Mouse (Mus musculus) hindbrain, embryonic 14.5 days (tissue): ENCODE measurements around the gene Rnd3. TPM values are rescaled to one million over a fixed set of nuclear protein-coding genes. Genes with fewer than 3 reads are reported as not detected.
A peak's percentile ranks its signal among the peaks of the same experiment; 100 is the strongest.

Source experiments
- ATAC-seq: fragments of 200-750 bp; cut with Nextera tagmentation; 2 replicates; pipeline ENCODE4 v1.8.0; 2017; ENCODE audit warnings: moderate number of reproducible peaks, mild to moderate bottlenecking, moderate TSS enrichment, moderate library complexity; ENCODE audit not compliant: low FRiP score
- DNase-seq: peaks from one replicate; pipeline ENCODE4 v3.0.0-alpha.2; 2015; ENCODE audit warnings: low spot score
- H3K27ac ChIP-seq: fragments of 300-500 bp; sonication (generic); 2 replicates; pipeline ENCODE4 v1.5.1; 2014; ENCODE audit warnings: mild to moderate bottlenecking, moderate library complexity
- H3K27me3 ChIP-seq: fragments of 300-500 bp; sonication (generic); 2 replicates; pipeline ENCODE4 v1.6.1; 2014; ENCODE audit warnings: mild to moderate bottlenecking, low read length, mixed read lengths; ENCODE audit not compliant: control insufficient read depth, insufficient read depth
- H3K36me3 ChIP-seq: fragments of 300-500 bp; sonication (generic); replicated peaks from 2 replicates; pipeline ENCODE4 v1.6.1; 2014; ENCODE audit not compliant: control insufficient read depth, insufficient read depth
- H3K4me1 ChIP-seq: fragments of 300-500 bp; sonication (generic); replicated peaks from 2 replicates; pipeline ENCODE4 v1.6.1; 2014; ENCODE audit warnings: antibody characterized with exemption, low read length, mixed read lengths; ENCODE audit not compliant: control insufficient read depth, insufficient read depth
- H3K4me2 ChIP-seq: fragments of 300-500 bp; sonication (generic); replicated peaks from 2 replicates; pipeline ENCODE4 v1.6.1; 2014; ENCODE audit warnings: mild to moderate bottlenecking, moderate library complexity
- H3K4me3 ChIP-seq: fragments of 300-500 bp; sonication (generic); replicated peaks from 2 replicates; pipeline ENCODE4 v1.5.1; 2014; ENCODE audit warnings: mild to moderate bottlenecking, low read length
- H3K9ac ChIP-seq: fragments of 300-500 bp; sonication (generic); 2 replicates; pipeline ENCODE4 v1.6.1; 2014
- H3K9me3 ChIP-seq: fragments of 300-500 bp; sonication (generic); 2 replicates; pipeline ENCODE4 v1.6.1; 2016; ENCODE audit warnings: low read length; ENCODE audit not compliant: control insufficient read depth
- WGBS: fragments of 180-500 bp; shearing (Covaris S2); extraction: QIAGEN DNeasy Blood & Tissue Kit; methylation state at CpG from one replicate; pipeline ENCODE4 v1.1.7; 2014; 5-methylcytosine and 5-hydroxymethylcytosine counted together
- polyA plus RNA-seq: library from polyadenylated mRNA; unstranded; fragments of >200 nt; fragmentation: Nextera tagmentation; extraction: Ambion mirVana; gene quantifications from 2 replicates; pipeline ENCODE4 v1.2.1, GENCODE M21; 2014

The Rnd3 gene
- polyA plus RNA-seq, 1 experiment from 2014 or later = 125 TPM

GRCm38 (mm10) chr2:51148065-51148407 lies 875 bp downstream of the Rnd3 start:
- Histone ChIP-seq H3K27ac (peak overlapping the region; percentile 94), H3K9me3 (no peaks in the 10 kb centered on the region), H3K27me3 (no peaks in the 10 kb centered on the region), H3K4me3 (peak overlapping the region; percentile 92), H3K9ac (peak overlapping the region; percentile 99), H3K4me2 (peak overlapping the region; percentile 78), H3K36me3 (peaks cover 5% of the 10 kb centered on the region; the same call in 1 of the 2 replicates), H3K4me1 (peaks cover 22% of the 10 kb centered on the region)
- DNase-seq (no peak), ATAC-seq (no peak; the same call in 1 of the 2 replicates)
- WGBS = under 1% methylated on average over 20 of the region's 20 CpGs

DNA sequence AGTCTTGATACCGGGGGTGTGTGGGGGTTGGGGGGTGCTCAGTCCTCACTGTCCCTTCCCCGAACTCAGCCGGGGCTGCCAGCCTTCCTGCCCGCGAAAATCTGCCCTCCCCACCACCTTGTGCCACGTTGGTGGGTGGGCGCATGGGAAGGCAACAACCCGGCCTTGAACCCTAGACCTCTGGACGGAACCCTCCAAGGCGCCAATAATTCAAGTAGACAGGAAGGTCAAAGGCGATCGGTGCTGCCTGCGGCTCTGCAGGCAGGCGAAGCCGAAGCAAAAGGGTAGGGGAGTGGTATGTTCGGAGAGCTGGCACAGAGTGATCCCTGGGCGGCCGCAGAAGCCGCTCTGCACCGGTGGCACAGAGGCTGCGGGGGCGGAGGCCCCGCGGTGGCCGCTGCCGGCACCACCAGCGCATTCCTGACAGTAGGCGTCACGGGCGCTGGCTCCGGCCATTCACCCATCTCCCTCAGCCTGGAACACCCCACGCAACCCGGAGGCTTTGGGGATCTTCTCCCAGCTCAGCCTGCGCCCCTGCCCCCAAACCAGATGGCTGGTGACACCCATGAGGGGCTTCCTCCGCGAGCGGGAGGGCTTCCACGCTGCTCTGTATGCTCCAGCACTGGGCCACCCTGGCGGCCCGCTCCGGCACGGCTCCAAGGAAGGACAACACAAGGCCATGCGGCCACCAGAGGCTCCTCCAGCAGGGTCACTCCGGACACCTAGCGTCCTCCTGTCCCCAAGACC lies 1.4 kb downstream of the Rnd3 start:
- Histone ChIP-seq H3K4me3 (peak overlapping the region; percentile 92), H3K4me2 (peak overlapping the region; percentile 78), H3K9ac (peak overlapping the region; percentile 99), H3K4me1 (peaks cover 28% of the 10 kb centered on the region), H3K36me3 (peaks cover 7% of the 10 kb centered on the region; the same call in 1 of the 2 replicates), H3K27me3 (no peaks in the 10 kb centered on the region), H3K27ac (peak overlapping the region; percentile 94), H3K9me3 (no peaks in the 10 kb centered on the region)
- peak; percentile 62 for DNase-seq
- under 1% methylated on average over 45 of the region's 45 CpGs for WGBS
- peak; percentile 54 for ATAC-seq

DNA sequence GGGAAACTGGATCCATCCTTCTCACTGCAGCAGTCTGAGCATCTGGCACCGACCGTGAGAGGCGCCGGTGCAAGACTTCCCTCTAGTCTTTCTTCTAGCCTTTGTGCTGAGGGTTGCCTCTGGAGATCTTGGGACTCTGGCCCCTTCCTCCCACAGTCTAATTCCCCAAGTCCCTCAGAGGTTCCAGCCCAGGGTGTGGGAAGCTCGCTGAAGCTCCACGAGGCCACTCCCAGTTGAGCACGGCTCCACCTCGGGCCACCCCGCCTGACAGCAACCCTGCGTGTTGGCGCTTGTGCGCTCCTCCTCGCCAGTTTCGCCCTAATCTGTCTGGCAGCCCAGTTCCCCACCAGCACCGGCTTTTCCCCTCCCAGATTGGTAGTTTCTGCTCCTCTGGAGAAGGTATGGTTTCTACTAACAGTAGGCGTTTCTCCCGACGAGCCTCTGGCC lies 2.0 kb downstream of the Rnd3 start:
- ATAC-seq (peak; percentile 70), DNase-seq (peak; percentile 76)
- whole genome bisulfite sequencing = 0% methylated on average over 18 of the region's 18 CpGs
- Histone ChIP-seq H3K4me1 (peaks cover 34% of the 10 kb centered on the region), H3K27ac (peak overlapping the region; percentile 94), H3K4me2 (peak overlapping the region; percentile 78), H3K9ac (peak overlapping the region; percentile 99), H3K4me3 (peak overlapping the region; percentile 92), H3K36me3 (peaks cover 7% of the 10 kb centered on the region; the same call in 1 of the 2 replicates), H3K9me3 (no peaks in the 10 kb centered on the region), H3K27me3 (no peaks in the 10 kb centered on the region)

DNA sequence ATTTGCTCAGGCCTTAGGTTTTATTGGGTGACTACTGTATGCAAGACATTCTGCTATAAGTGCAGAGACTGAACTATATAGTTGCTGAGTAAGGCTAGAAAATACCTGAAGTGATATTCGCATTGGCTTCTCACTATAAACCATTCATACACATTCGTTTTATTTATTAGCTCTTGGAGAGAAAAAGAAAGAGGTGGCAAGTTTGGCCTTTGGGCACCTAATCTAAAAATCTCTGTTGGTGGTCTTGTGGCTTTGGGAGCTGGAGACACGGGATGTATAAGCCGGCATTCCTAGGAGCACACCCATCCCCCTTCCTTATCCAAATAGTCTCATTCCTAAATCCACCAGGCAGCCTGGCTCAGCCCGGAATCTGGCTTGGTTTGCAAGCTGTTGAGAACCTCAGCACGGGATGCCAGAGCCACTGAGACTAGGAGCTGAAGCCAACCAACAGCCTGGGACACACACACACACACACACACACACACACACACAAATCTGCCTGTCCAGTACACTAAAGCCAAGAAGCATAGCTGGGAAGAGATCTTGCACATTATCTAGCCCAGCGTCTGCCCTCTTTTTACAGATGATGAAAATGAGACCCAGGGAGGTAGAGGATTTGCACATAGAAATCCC lies 3.0 kb downstream of the Rnd3 start:
- peak overlapping the region; percentile 78 for H3K4me2 ChIP-seq
- H3K36me3 ChIP-seq = peaks cover 7% of the 10 kb centered on the region; the same call in 1 of the 2 replicates
- ATAC-seq (peak; percentile 15; the same call in 1 of the 2 replicates), DNase-seq (peak; percentile 70)
- H3K4me3 ChIP-seq = peak overlapping the region; percentile 92
- peak overlapping the region; percentile 99 for H3K9ac ChIP-seq
- H3K27me3 ChIP-seq = no peaks in the 10 kb centered on the region
- H3K4me1 ChIP-seq = peaks cover 43% of the 10 kb centered on the region
- no peaks in the 10 kb centered on the region for H3K9me3 ChIP-seq
- WGBS = 3% methylated on average over 7 of the region's 7 CpGs
- H3K27ac ChIP-seq = peak overlapping the region; percentile 94

DNA sequence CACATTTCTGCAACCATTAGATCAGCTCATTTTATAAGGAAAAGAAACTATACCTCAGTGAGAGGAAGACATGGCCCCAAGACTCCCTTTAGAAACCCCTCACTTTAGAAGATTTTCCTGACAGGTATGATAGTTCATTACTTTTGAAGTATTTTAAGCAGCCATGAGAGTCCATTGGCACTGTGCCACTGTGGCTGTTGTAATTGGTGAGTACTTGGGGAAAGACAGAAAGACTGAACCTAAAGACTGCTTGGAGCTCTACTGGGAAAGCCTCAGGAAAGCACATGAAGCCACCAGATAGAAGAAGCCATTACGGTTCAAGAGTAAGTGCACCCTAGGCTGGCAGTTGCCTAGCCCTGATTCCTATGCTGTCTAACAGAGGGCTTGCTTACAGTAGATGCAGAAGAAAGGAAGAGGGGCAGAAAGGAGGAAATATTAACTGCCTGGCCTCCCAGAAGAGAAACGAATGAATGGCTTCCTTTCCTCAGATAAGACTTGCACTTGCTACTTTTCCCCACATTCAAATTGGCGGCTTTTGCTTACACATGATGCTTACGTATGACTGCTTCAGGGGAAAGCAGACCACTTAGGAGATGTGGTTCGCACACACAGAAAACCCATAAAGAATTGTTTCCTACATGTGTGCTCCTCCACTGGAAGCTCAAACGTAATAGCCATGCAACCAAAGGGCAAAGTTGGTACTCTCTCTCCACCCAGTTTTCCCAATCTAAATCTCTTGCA lies 4.4 kb downstream of the Rnd3 start:
- 24% methylated on average over 6 of the region's 6 CpGs for WGBS
- H3K9me3 ChIP-seq = no peaks in the 10 kb centered on the region
- peak overlapping the region; percentile 92 for H3K4me3 ChIP-seq
- H3K9ac ChIP-seq = peak overlapping the region; percentile 57
- DNase-seq (no peak), ATAC-seq (no peak)
- H3K27me3 ChIP-seq = no peaks in the 10 kb centered on the region
- peaks cover 56% of the 10 kb centered on the region for H3K4me1 ChIP-seq
- H3K36me3 ChIP-seq = peaks cover 7% of the 10 kb centered on the region; the same call in 1 of the 2 replicates
- H3K4me2 ChIP-seq = peak overlapping the region; percentile 78
- peak overlapping the region; percentile 75 for H3K27ac ChIP-seq

DNA sequence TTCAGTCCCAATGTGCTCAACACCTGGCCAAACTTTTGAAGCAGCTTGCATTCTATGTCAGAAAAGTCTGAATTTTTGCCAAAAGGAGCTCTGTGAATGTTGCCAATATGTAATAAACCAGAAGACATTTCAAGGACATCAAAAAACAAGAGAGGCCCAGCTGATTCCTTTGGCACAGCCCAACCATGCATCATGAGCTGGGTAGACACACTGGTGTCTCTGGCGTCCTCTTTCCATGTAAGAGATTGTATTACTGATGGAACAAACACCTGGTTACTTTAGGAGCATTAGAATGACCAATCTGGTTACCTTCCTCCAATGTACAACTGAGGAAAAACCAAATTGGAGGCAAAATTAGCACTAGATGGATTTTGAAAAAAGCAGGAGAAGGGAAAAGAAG lies 6.5 kb downstream of the Rnd3 start:
- ATAC-seq (no peak), DNase-seq (no peak)
- H3K36me3 ChIP-seq = peaks cover 12% of the 10 kb centered on the region
- peak overlapping the region; percentile 84 for H3K27ac ChIP-seq
- H3K27me3 ChIP-seq = no peaks in the 10 kb centered on the region
- H3K4me1 ChIP-seq = peaks cover 73% of the 10 kb centered on the region
- WGBS = 21% methylated on average over 1 of the region's 1 CpGs
- H3K9ac ChIP-seq = peak overlapping the region; percentile 57; the same call in 1 of the 2 replicates
- H3K4me2 ChIP-seq = peak overlapping the region; percentile 78
- H3K4me3 ChIP-seq = peak overlapping the region; percentile 92
- H3K9me3 ChIP-seq = no peaks in the 10 kb centered on the region

GRCm38 (mm10) chr2:51141345-51141744 lies 7.6 kb downstream of the Rnd3 start:
- H3K4me1 ChIP-seq = peaks cover 78% of the 10 kb centered on the region
- peak overlapping the region; percentile 84 for H3K27ac ChIP-seq
- peak overlapping the region; percentile 57 for H3K9ac ChIP-seq
- H3K36me3 ChIP-seq = peaks cover 23% of the 10 kb centered on the region
- H3K4me2 ChIP-seq = peak overlapping the region; percentile 78
- ATAC-seq = no peak
- H3K9me3 ChIP-seq = no peaks in the 10 kb centered on the region
- H3K4me3 ChIP-seq = peak overlapping the region; percentile 92
- no peaks in the 10 kb centered on the region for H3K27me3 ChIP-seq
- DNase-seq = no peak
- 44% methylated on average over 3 of the region's 3 CpGs for WGBS

DNA sequence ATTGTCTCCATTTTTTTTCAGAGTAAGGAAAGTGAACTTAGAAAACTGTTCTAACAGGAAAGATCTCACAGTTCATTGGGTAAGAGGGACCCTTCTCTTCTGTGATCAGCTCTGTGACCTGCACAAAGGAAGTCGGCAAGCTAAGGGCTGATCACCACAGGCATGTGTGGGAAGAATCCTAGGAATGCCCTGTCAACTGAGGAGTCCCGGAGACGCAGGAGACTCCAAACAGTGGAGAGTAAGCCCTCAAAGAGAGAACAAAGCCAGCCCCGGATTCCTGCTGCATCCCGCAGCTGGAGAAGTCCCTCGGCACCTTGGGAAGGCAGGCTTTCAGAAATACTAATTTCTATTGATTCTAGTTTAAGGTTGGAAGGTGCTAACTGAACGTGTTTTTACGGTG lies 8.4 kb downstream of the Rnd3 start:
- Histone ChIP-seq H3K36me3 (peaks cover 31% of the 10 kb centered on the region), H3K4me2 (peak overlapping the region; percentile 78), H3K27ac (peak overlapping the region; percentile 84), H3K27me3 (no peaks in the 10 kb centered on the region), H3K9ac (peak overlapping the region; percentile 57), H3K4me1 (peaks cover 85% of the 10 kb centered on the region), H3K9me3 (no peaks in the 10 kb centered on the region), H3K4me3 (peak overlapping the region; percentile 92)
- 0% methylated on average over 8 of the region's 8 CpGs for WGBS
- DNase-seq (no peak), ATAC-seq (peak; percentile 39)
